Comparison of ENCODE assay signal across 13 mouse cellular contexts in genomic region chr9:120186856-120187255, GRCm38 (mm10). TPM values are rescaled to one million over a fixed set of nuclear protein-coding genes. Genes with fewer than 3 reads are reported as not detected.
DNase-seq lines count a peak whose midpoint lies in the region; ATAC-seq and TF ChIP-seq lines count a peak whose summit lies in the region.
"Had no signal": no experiment of that assay in that cellular context is flagged by ENCODE, and none has a peak within 500 bp of the region (broad histone marks: within the 10 kb centered on the region; RNA-seq: fewer than 3 reads in every experiment).

No protein-coding gene starts in this region.

- no peaks in the 10 kb centered on the region for H3K27me3 ChIP-seq in kidney, postnatal 0 days (ENCODE audit: insufficient read depth, low read length)
- H3K27me3 ChIP-seq in splenic B cell, adult 2 months (ENCODE audit: control insufficient read depth, insufficient read depth, low read length, poor library complexity, severe bottlenecking): no peaks in the 10 kb centered on the region
- H3K27me3 ChIP-seq in hindbrain, embryonic 12.5 days: no peaks in the 10 kb centered on the region

- no peaks in the 10 kb centered on the region for H3K4me1 ChIP-seq in kidney, postnatal 0 days (replicated peaks; ENCODE audit: insufficient read depth, low read length)
- H3K4me1 ChIP-seq in hindbrain, embryonic 12.5 days: peaks cover 4% of the 10 kb centered on the region; the same call in 1 of the 2 replicates

- H3K9ac ChIP-seq in kidney, postnatal 0 days (ENCODE audit: low read depth, low read length): no peak overlapping the region
- no peak overlapping the region for H3K9ac ChIP-seq in hindbrain, embryonic 12.5 days

- 78% methylated on average over 5 of the region's 5 CpGs for WGBS in kidney, postnatal 0 days
- WGBS in hindbrain, embryonic 12.5 days: 81% methylated on average over 5 of the region's 5 CpGs

- no peaks in the 10 kb centered on the region for H3K36me3 ChIP-seq in kidney, postnatal 0 days (ENCODE audit: insufficient read depth, low read length)
- no peaks in the 10 kb centered on the region for H3K36me3 ChIP-seq in splenic B cell, adult 2 months (ENCODE audit: control insufficient read depth, insufficient read depth, low read length, poor library complexity, severe bottlenecking)
- no peaks in the 10 kb centered on the region for H3K36me3 ChIP-seq in hindbrain, embryonic 12.5 days

- H3K9me3 ChIP-seq in kidney, postnatal 0 days (replicated peaks; ENCODE audit: low read length): no peaks in the 10 kb centered on the region
- H3K9me3 ChIP-seq in hindbrain, embryonic 12.5 days (replicated peaks): no peaks in the 10 kb centered on the region

- no peak overlapping the region for H3K4me2 ChIP-seq in kidney, postnatal 0 days (ENCODE audit: low read length)
- no peak overlapping the region for H3K4me2 ChIP-seq in hindbrain, embryonic 12.5 days (replicated peaks)

- no peak for DNase-seq in kidney, postnatal 0 days (ENCODE audit: low spot score)
- DNase-seq in kidney, postnatal 25 days: no peak
- peak; percentile 13 for DNase-seq in thymus, postnatal 14 days
- DNase-seq in thymus, postnatal 10 days (ENCODE audit: low spot score in 2 of 2): no peak
- peak; percentile 62 for DNase-seq in ZHBTc4 (ENCODE audit: low read depth, low spot score)
- peak; percentile 18 for DNase-seq in splenic B cell, adult 2 months (ENCODE audit: low read depth, low spot score)
- DNase-seq in cerebellum, adult 11 months: no peak
- DNase-seq: embryo, embryonic 11 days; gastrocnemius, postnatal 10 days had no signal

- no peak overlapping the region for H3K4me3 ChIP-seq in kidney, postnatal 0 days (replicated peaks; ENCODE audit: low read depth, low read length)
- H3K4me3 ChIP-seq in hindbrain, embryonic 12.5 days: no peak overlapping the region
- H3K4me3 ChIP-seq: myocyte had no signal

- no peak overlapping the region for H3K27ac ChIP-seq in kidney, postnatal 0 days
- H3K27ac ChIP-seq in hindbrain, embryonic 12.5 days: no peak overlapping the region

- ATAC-seq in kidney, postnatal 0 days (replicated peaks; ENCODE audit: low FRiP score, low read depth): no peak
- no peak for ATAC-seq in hindbrain, embryonic 12.5 days (ENCODE audit: low FRiP score)

- peak; percentile 41 for TF ChIP-seq CTCF in kidney, postnatal 0 days (IDR thresholded peaks at IDR 0.05; ENCODE audit: low read depth)

RNA-seq across cellular contexts. Expression of gene Mobp, which starts 37.3 kb away (rescaled TPM):
- polyA plus RNA-seq in kidney, postnatal 0 days (2015; fragmentation: Nextera tagmentation; extraction: Ambion mirVana): 0.04 TPM in 1 of 2 replicates, not detected in the other
- polyA plus RNA-seq in hindbrain, embryonic 12.5 days (2016; fragmentation: Nextera tagmentation; extraction: Ambion mirVana): not detected in 2 replicates
- polyA plus RNA-seq: intestine, embryonic 14.5 days; limb, embryonic 11.5 days; myocyte had no signal

RNA-seq across cellular contexts. Expression of gene Rpsa, which starts 59.4 kb away (rescaled TPM):
- 1,210 and 1,323 TPM in 2 replicates for polyA plus RNA-seq in kidney, postnatal 0 days (2015; fragmentation: Nextera tagmentation; extraction: Ambion mirVana)
- polyA plus RNA-seq in hindbrain, embryonic 12.5 days (2016; fragmentation: Nextera tagmentation; extraction: Ambion mirVana): 793 and 930 TPM in 2 replicates

Comparison
In these comparisons a context has a peak if more than half of its experiments do, and no peak if none do; other contexts are left out.
1. DNase-seq: peak in thymus, postnatal 14 days (single experiment), ZHBTc4 (single experiment) and splenic B cell, adult 2 months (single experiment); none in kidney, postnatal 0 days (single experiment), kidney, postnatal 25 days (0 of 2), thymus, postnatal 10 days (0 of 2) and cerebellum, adult 11 months (single experiment).